Mouse (Mus musculus) MEL (cell line): ENCODE measurements around the gene Olfr725. TPM values are rescaled to one million over a fixed set of nuclear protein-coding genes. Genes with fewer than 3 reads are reported as not detected.

ENCODE experiments used
- DNase-seq: peaks from one replicate; pipeline ENCODE4 v3.0.0; 2011; ENCODE audit warnings: low read depth, low spot score
- H3K27ac ChIP-seq: 2 replicates; pipeline ENCODE4 v1.5.1; 2012; ENCODE audit warnings: low read depth, mild to moderate bottlenecking, control low read depth, low read length, moderate library complexity; ENCODE audit not compliant: control insufficient read depth
- H3K27me3 ChIP-seq, 2 experiments: fragments of 150-350 bp in 1 of 2; sonication (generic) in 1 of 2; 2 replicates each; pipeline ENCODE4 v1.6.1; 2012; ENCODE audit warnings: low read length in 2 of 2, mild to moderate bottlenecking in 2 of 2, improper control_type of control experiment in 1 of 2, moderate library complexity in 1 of 2; ENCODE audit not compliant: insufficient read depth in 2 of 2, control insufficient read depth in 1 of 2
- H3K36me3 ChIP-seq, 2 experiments: 2 replicates each; pipeline ENCODE4 v1.6.1; 2012 to 2014; ENCODE audit warnings: low read length in 2 of 2, improper control_type of control experiment in 1 of 2, inconsistent platforms in 1 of 2, mild to moderate bottlenecking in 1 of 2; ENCODE audit not compliant: insufficient read depth in 2 of 2, control insufficient read depth in 1 of 2
- H3K4me1 ChIP-seq, 2 experiments: fragments of 150-350 bp in 1 of 2; sonication (generic) in 1 of 2; 2 replicates each; pipeline ENCODE4 v1.6.1; 2012; ENCODE audit warnings: low read length in 2 of 2, improper control_type of control experiment in 1 of 2, mild to moderate bottlenecking in 1 of 2; ENCODE audit not compliant: insufficient read depth in 2 of 2, control insufficient read depth in 1 of 2
- H3K4me3 ChIP-seq, 2 experiments: fragments of 150-350 bp in 1 of 2; sonication (generic) in 1 of 2; 2 replicates each; pipeline ENCODE4 v1.5.1; 2012; ENCODE audit warnings: low read depth in 2 of 2, low read length in 2 of 2, mild to moderate bottlenecking in 2 of 2, moderate library complexity in 2 of 2, control low read depth in 1 of 2, improper control_type of control experiment in 1 of 2; ENCODE audit not compliant: control insufficient read depth in 1 of 2, insufficient read depth in 1 of 2
- H3K79me2 ChIP-seq: 2 replicates; pipeline ENCODE4 v1.6.1; 2012; ENCODE audit warnings: mild to moderate bottlenecking, low read length, moderate library complexity; ENCODE audit not compliant: control insufficient read depth, poor library complexity, insufficient read depth
- H3K9ac ChIP-seq: 2 replicates; pipeline ENCODE4 v1.6.1; 2012; ENCODE audit warnings: low read depth, mild to moderate bottlenecking, control low read depth, low read length, moderate library complexity; ENCODE audit not compliant: control insufficient read depth, poor library complexity, severe bottlenecking
- H3K9me3 ChIP-seq: fragments of 150-350 bp; sonication (generic); replicated peaks from 2 replicates; pipeline ENCODE4 v1.6.1; 2012; ENCODE audit warnings: mild to moderate bottlenecking, low read length, improper control_type of control experiment, moderate library complexity; ENCODE audit not compliant: insufficient read depth
- BHLHE40 ChIP-seq: IDR thresholded peaks from 2 replicates; pipeline ENCODE4 v1.6.1; 2012; ENCODE audit warnings: low read depth, mild to moderate bottlenecking, inconsistent platforms, low read length, improper control_type of control experiment, borderline replicate concordance
- EP300 ChIP-seq, 2 experiments: IDR thresholded peaks; 2 replicates each; pipeline ENCODE4 v1.6.1; 2011; ENCODE audit warnings: improper control_type of control experiment in 2 of 2, low read length in 2 of 2, low read depth in 1 of 2, mild to moderate bottlenecking in 1 of 2
- GATA1 ChIP-seq: IDR thresholded peaks from 2 replicates; pipeline ENCODE4 v1.6.1; 2011; ENCODE audit warnings: low read depth, low read length, improper control_type of control experiment
- MAX ChIP-seq: IDR thresholded peaks from 2 replicates; pipeline ENCODE4 v1.6.1; 2011; ENCODE audit warnings: low read length, improper control_type of control experiment
- MAZ ChIP-seq: IDR thresholded peaks from 2 replicates; pipeline ENCODE4 v1.6.1; 2012; ENCODE audit warnings: low read depth, mild to moderate bottlenecking, inconsistent platforms, low read length, improper control_type of control experiment
- NRF1 ChIP-seq: IDR thresholded peaks from 2 replicates; pipeline ENCODE4 v1.6.1; 2014; ENCODE audit warnings: low read depth, mild to moderate bottlenecking, inconsistent platforms, low read length, improper control_type of control experiment, moderate library complexity; ENCODE audit not compliant: poor library complexity, insufficient read depth, severe bottlenecking
- POLR2AphosphoS5 ChIP-seq: IDR thresholded peaks from 2 replicates; pipeline ENCODE4 v1.6.1; 2012; ENCODE audit warnings: low read depth, borderline replicate concordance, mild to moderate bottlenecking, inconsistent platforms, low read length, moderate library complexity, mixed read lengths
- RAD21 ChIP-seq: IDR thresholded peaks from 2 replicates; pipeline ENCODE4 v1.6.1; 2011; ENCODE audit warnings: mild to moderate bottlenecking, low read depth, low read length, improper control_type of control experiment
- TAL1 ChIP-seq: IDR thresholded peaks from 2 replicates; pipeline ENCODE4 v1.6.1; 2012; ENCODE audit warnings: mild to moderate bottlenecking, inconsistent platforms, low read length, moderate library complexity, mixed read lengths
- TBP ChIP-seq: IDR thresholded peaks from 2 replicates; pipeline ENCODE4 v1.8.0; 2011; ENCODE audit warnings: low read depth, low read length, improper control_type of control experiment
- USF1 ChIP-seq: IDR thresholded peaks from 2 replicates; pipeline ENCODE4 v1.6.1; 2014; ENCODE audit warnings: low read depth, mild to moderate bottlenecking, inconsistent platforms, low read length, improper control_type of control experiment, moderate library complexity
- ZKSCAN1 ChIP-seq: IDR thresholded peaks from 2 replicates; pipeline ENCODE4 v1.6.1; 2012; ENCODE audit warnings: low read depth, mild to moderate bottlenecking, inconsistent platforms, low read length, improper control_type of control experiment, moderate library complexity
- ZMIZ1 ChIP-seq: IDR thresholded peaks from 2 replicates; pipeline ENCODE4 v1.6.1; 2012; ENCODE audit warnings: low read depth, mild to moderate bottlenecking, inconsistent platforms, low read length, improper control_type of control experiment, moderate library complexity
- polyA plus RNA-seq, 2 experiments: library from polyadenylated mRNA; stranded (reverse) in 1 of 2; unstranded in 1 of 2; fragments of >175 nt in 1 of 2; fragments of >200 nt in 1 of 2; gene quantifications; 2 replicates each; pipeline versions ENCODE4 v1.2.1 to v1.2.4; 2012; ENCODE audit warnings: low replicate concordance in 2 of 2, low read depth in 1 of 2; ENCODE audit not compliant: insufficient read length in 2 of 2, insufficient read depth in 1 of 2, missing spikeins in 1 of 2
- total RNA-seq: library from RNA; depleted of rRNA; stranded (reverse); fragments of 300-350 nt; gene quantifications from 2 replicates; pipeline ENCODE4 v1.2.3, GENCODE M21; 2012; rRNA removed

Gene Olfr725
- total and polyA plus RNA-seq, 3 experiments = not detected

GRCm38 (mm10) chr14:50031356-50031755 is 8.8 kb downstream of the Olfr725 start:
- H3K27me3 ChIP-seq = no peaks in the 10 kb centered on the region
- H3K79me2 ChIP-seq = no peaks in the 10 kb centered on the region
- no peak overlapping the region for H3K4me3 ChIP-seq
- H3K4me1 ChIP-seq = no peaks in the 10 kb centered on the region
- TF ChIP-seq POLR2AphosphoS5 = no peak
- no peak for TF ChIP-seq EP300 (IDR thresholded peaks at IDR 0.05; ENCODE audit: low read depth in 1 of 2, low read length in 2 of 2)
- TF ChIP-seq TAL1 = no peak
- no peak for TF ChIP-seq ZKSCAN1
- TF ChIP-seq MAZ = no peak
- no peak for TF ChIP-seq TBP
- no peak for TF ChIP-seq USF1
- no peak for TF ChIP-seq GATA1
- no peak for TF ChIP-seq NRF1
- TF ChIP-seq MAX = no peak
- no peak for TF ChIP-seq ZMIZ1
- no peak for DNase-seq
- no peak overlapping the region for H3K9ac ChIP-seq
- H3K9me3 ChIP-seq = no peaks in the 10 kb centered on the region
- no peaks in the 10 kb centered on the region for H3K36me3 ChIP-seq
- no peak overlapping the region for H3K27ac ChIP-seq

DNA sequence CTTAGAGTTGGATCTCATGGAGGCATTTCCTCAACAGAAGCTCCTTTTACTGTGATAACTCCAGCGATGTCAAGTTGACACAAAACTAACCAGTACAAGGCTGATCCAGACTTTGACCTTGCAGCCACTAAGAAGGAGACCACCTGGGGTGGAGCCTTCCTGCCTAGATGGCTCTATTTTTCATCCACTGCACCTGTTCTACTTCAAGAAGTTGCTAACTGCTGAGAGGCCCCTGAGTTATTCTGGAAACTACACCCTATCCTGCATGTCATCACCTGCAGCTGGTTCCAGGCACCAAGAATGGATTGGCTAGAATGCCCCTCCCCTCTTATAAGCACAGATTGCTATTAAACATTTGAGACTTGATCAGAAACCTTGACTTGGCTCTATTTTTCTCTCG is 13.8 kb downstream of the Olfr725 start:
- DNase-seq = no peak
- no peaks in the 10 kb centered on the region for H3K36me3 ChIP-seq
- no peaks in the 10 kb centered on the region for H3K27me3 ChIP-seq
- TF ChIP-seq BHLHE40 (no peak), RAD21 (no peak)
- no peaks in the 10 kb centered on the region for H3K79me2 ChIP-seq
- H3K4me3 ChIP-seq = no peak overlapping the region
- no peaks in the 10 kb centered on the region for H3K9me3 ChIP-seq
- H3K9ac ChIP-seq = no peak overlapping the region
- no peak overlapping the region for H3K27ac ChIP-seq
- H3K4me1 ChIP-seq = no peaks in the 10 kb centered on the region

Other genes with a start within 250 kb of the Olfr725 start
- not detected in 2 replicates for gene Olfr722, start 138.4 kb downstream of the Olfr725 start, total RNA-seq
- not detected for gene Olfr722, start 138.4 kb downstream of the Olfr725 start, polyA plus RNA-seq
- not detected in 2 replicates for gene Olfr723, start 108.6 kb downstream of the Olfr725 start, total RNA-seq
- gene Olfr723, start 108.6 kb downstream of the Olfr725 start, polyA plus RNA-seq = not detected
- gene Olfr724, start 77.1 kb downstream of the Olfr725 start, total RNA-seq = not detected in 2 replicates
- not detected for gene Olfr724, start 77.1 kb downstream of the Olfr725 start, polyA plus RNA-seq
- not detected in 2 replicates for gene Olfr726, start 50.6 kb upstream of the Olfr725 start, total RNA-seq
- gene Olfr726, start 50.6 kb upstream of the Olfr725 start, polyA plus RNA-seq = not detected
- gene Olfr727, start 82.8 kb upstream of the Olfr725 start, total RNA-seq = not detected in 2 replicates
- not detected for gene Olfr727, start 82.8 kb upstream of the Olfr725 start, polyA plus RNA-seq
- gene Olfr728, start 102.3 kb upstream of the Olfr725 start, total RNA-seq = not detected in 2 replicates
- gene Olfr728, start 102.3 kb upstream of the Olfr725 start, polyA plus RNA-seq = not detected
- gene Olfr729, start 112.5 kb upstream of the Olfr725 start, total RNA-seq = not detected in 2 replicates
- under 1 TPM in 1 of 2 experiments, not detected in 1; 0.04 TPM for gene Olfr729, start 112.5 kb upstream of the Olfr725 start, polyA plus RNA-seq
- not detected in 2 replicates for gene Olfr730, start 147.8 kb upstream of the Olfr725 start, total RNA-seq
- not detected for gene Olfr730, start 147.8 kb upstream of the Olfr725 start, polyA plus RNA-seq
- not detected in 2 replicates for gene Olfr731, start 201.5 kb upstream of the Olfr725 start, total RNA-seq
- not detected for gene Olfr731, start 201.5 kb upstream of the Olfr725 start, polyA plus RNA-seq
- gene Olfr732, start 243.8 kb upstream of the Olfr725 start, total RNA-seq = not detected in 2 replicates
- not detected for gene Olfr732, start 243.8 kb upstream of the Olfr725 start, polyA plus RNA-seq